Mouse (Mus musculus) macrophage (primary cell): ENCODE results near the gene Acsbg1. TPM values are rescaled to one million over a fixed set of nuclear protein-coding genes. Genes with fewer than 3 reads are reported as not detected.

ENCODE experiments used
- H3K27ac ChIP-seq: fragments of 350-480 bp; formaldehyde crosslinking; 2 replicates; pipeline ENCODE4 v1.9.0; 2021
- H3K36me3 ChIP-seq: fragments of 350-480 bp; formaldehyde crosslinking; 2 replicates; pipeline ENCODE4 v1.9.0; 2021; ENCODE audit errors: inconsistent target
- H3K4me3 ChIP-seq: fragments of 350-480 bp; formaldehyde crosslinking; 2 replicates; pipeline ENCODE4 v1.9.0; 2021; ENCODE audit errors: inconsistent target
- H3K79me2 ChIP-seq: fragments of 350-480 bp; formaldehyde crosslinking; 2 replicates; pipeline ENCODE4 v1.9.0; 2021; ENCODE audit errors: inconsistent target
- WGBS: methylation state at CpG from one replicate; pipeline ENCODE4 v1.1.7; 2026; ENCODE audit warnings: inconsistent platforms; ENCODE audit not compliant: missing documents; 5-methylcytosine and 5-hydroxymethylcytosine counted together
- polyA plus RNA-seq: library from polyadenylated mRNA; stranded (reverse); fragments of 250-400 nt; gene quantifications from 3 replicates; pipeline ENCODE4 v1.2.4, GENCODE M21; 2018; ENCODE audit warnings: inconsistent platforms

Gene Acsbg1
- polyA plus RNA-seq, 1 experiment from 2014 or later = not detected

- Histone ChIP-seq H3K27ac (no peak overlapping the region), H3K4me3 (no peak overlapping the region), H3K79me2 (no peaks in the 10 kb centered on the region), H3K36me3 (no peaks in the 10 kb centered on the region)
- 73% methylated on average over 9 of the region's 9 CpGs for WGBS
Measured at GRCm38 (mm10) chr9:54646252-54646651, 15.4 kb downstream of the Acsbg1 start.

- no peak overlapping the region for H3K4me3 ChIP-seq
- H3K79me2 ChIP-seq = no peaks in the 10 kb centered on the region
- 68% methylated on average over 6 of the region's 6 CpGs for WGBS
- H3K36me3 ChIP-seq = no peaks in the 10 kb centered on the region
- no peak overlapping the region for H3K27ac ChIP-seq
Measured at GRCm38 (mm10) chr9:54645530-54645929, 16.1 kb downstream of the Acsbg1 start.

- Histone ChIP-seq H3K4me3 (no peak overlapping the region), H3K36me3 (no peaks in the 10 kb centered on the region), H3K27ac (no peak overlapping the region), H3K79me2 (no peaks in the 10 kb centered on the region)
- 91% methylated on average over 6 of the region's 7 CpGs for WGBS
Measured at GRCm38 (mm10) chr9:54643179-54643578, 18.5 kb downstream of the Acsbg1 start.

- no peaks in the 10 kb centered on the region for H3K79me2 ChIP-seq
- no peak overlapping the region for H3K4me3 ChIP-seq
- no peak overlapping the region for H3K27ac ChIP-seq
- WGBS = 24% methylated on average over 4 of the region's 4 CpGs
- no peaks in the 10 kb centered on the region for H3K36me3 ChIP-seq
Measured at GRCm38 (mm10) chr9:54642556-54642955, 19.1 kb downstream of the Acsbg1 start.

GRCm38 (mm10) chr9:54642149-54642548, 19.5 kb downstream of the Acsbg1 start:
- 90% methylated on average over 2 of the region's 2 CpGs for WGBS
- Histone ChIP-seq H3K36me3 (no peaks in the 10 kb centered on the region), H3K4me3 (no peak overlapping the region), H3K27ac (no peak overlapping the region), H3K79me2 (no peaks in the 10 kb centered on the region)

GRCm38 (mm10) chr9:54641548-54641947, 20.1 kb downstream of the Acsbg1 start:
- Histone ChIP-seq H3K27ac (no peak overlapping the region), H3K4me3 (no peak overlapping the region), H3K79me2 (no peaks in the 10 kb centered on the region), H3K36me3 (no peaks in the 10 kb centered on the region)
- WGBS = 67% methylated on average over 3 of the region's 3 CpGs

- Histone ChIP-seq H3K4me3 (no peak overlapping the region), H3K79me2 (no peaks in the 10 kb centered on the region), H3K27ac (no peak overlapping the region), H3K36me3 (no peaks in the 10 kb centered on the region)
- WGBS = 82% methylated on average over 2 of the region's 2 CpGs
Measured at GRCm38 (mm10) chr9:54639192-54639591, 22.5 kb downstream of the Acsbg1 start.

- no peaks in the 10 kb centered on the region for H3K36me3 ChIP-seq
- WGBS = 70% methylated on average over 5 of the region's 5 CpGs
- H3K79me2 ChIP-seq = no peaks in the 10 kb centered on the region
- H3K27ac ChIP-seq = no peak overlapping the region
- H3K4me3 ChIP-seq = no peak overlapping the region
Measured at GRCm38 (mm10) chr9:54637510-54638314, 24.0 kb downstream of the Acsbg1 start.

GRCm38 (mm10) chr9:54633401-54633800, 28.3 kb downstream of the Acsbg1 start:
- Histone ChIP-seq H3K4me3 (no peak overlapping the region), H3K36me3 (no peaks in the 10 kb centered on the region), H3K27ac (no peak overlapping the region), H3K79me2 (no peaks in the 10 kb centered on the region)
- 100% methylated on average over 2 of the region's 2 CpGs for WGBS

GRCm38 (mm10) chr9:54630905-54631304, 30.8 kb downstream of the Acsbg1 start:
- Histone ChIP-seq H3K36me3 (no peaks in the 10 kb centered on the region), H3K27ac (no peak overlapping the region)

GRCm38 (mm10) chr9:54629613-54630261, 31.9 kb downstream of the Acsbg1 start:
- no peaks in the 10 kb centered on the region for H3K36me3 ChIP-seq
- WGBS = 89% methylated on average over 5 of the region's 5 CpGs

More at GRCm38 (mm10) chr9:54630905-54631304, 30.8 kb downstream of the Acsbg1 start:
- Histone ChIP-seq H3K4me3 (no peak overlapping the region), H3K79me2 (no peaks in the 10 kb centered on the region)

GRCm38 (mm10) chr9:54628752-54629151, 32.9 kb downstream of the Acsbg1 start:
- H3K27ac ChIP-seq = no peak overlapping the region
- 100% methylated on average over 2 of the region's 4 CpGs for WGBS
- H3K36me3 ChIP-seq = no peaks in the 10 kb centered on the region

More at GRCm38 (mm10) chr9:54629613-54630261, 31.9 kb downstream of the Acsbg1 start:
- no peak overlapping the region for H3K27ac ChIP-seq
- H3K4me3 ChIP-seq = no peak overlapping the region
- no peaks in the 10 kb centered on the region for H3K79me2 ChIP-seq

GRCm38 (mm10) chr9:54627240-54627639, 34.4 kb downstream of the Acsbg1 start:
- WGBS = 75% methylated on average over 5 of the region's 5 CpGs
- no peaks in the 10 kb centered on the region for H3K79me2 ChIP-seq
- no peak overlapping the region for H3K4me3 ChIP-seq
- H3K36me3 ChIP-seq = no peaks in the 10 kb centered on the region
- H3K27ac ChIP-seq = no peak overlapping the region

More at GRCm38 (mm10) chr9:54628752-54629151, 32.9 kb downstream of the Acsbg1 start:
- H3K4me3 ChIP-seq = no peak overlapping the region
- H3K79me2 ChIP-seq = no peaks in the 10 kb centered on the region

GRCm38 (mm10) chr9:54614182-54614850, 47.4 kb downstream of the Acsbg1 start:
- Histone ChIP-seq H3K27ac (no peak overlapping the region), H3K4me3 (no peak overlapping the region), H3K36me3 (no peaks in the 10 kb centered on the region), H3K79me2 (no peaks in the 10 kb centered on the region)
- WGBS = 58% methylated on average over 13 of the region's 13 CpGs

GRCm38 (mm10) chr9:54612781-54613191, 48.9 kb downstream of the Acsbg1 start:
- Histone ChIP-seq H3K4me3 (no peak overlapping the region), H3K79me2 (no peaks in the 10 kb centered on the region), H3K27ac (no peak overlapping the region), H3K36me3 (no peaks in the 10 kb centered on the region)
- WGBS = 77% methylated on average over 5 of the region's 5 CpGs
